Mouse (Mus musculus) myocyte (in vitro differentiated cells): ENCODE data around the gene Slc39a1.

Experiments
- CEBPB ChIP-seq: IDR thresholded peaks from 2 replicates; pipeline ENCODE4 v1.6.1; 2011; ENCODE audit warnings: mild to moderate bottlenecking, moderate library complexity; ENCODE audit not compliant: poor library complexity, insufficient read depth, severe bottlenecking
- E2F4 ChIP-seq: IDR thresholded peaks from one replicate; pipeline ENCODE4 v1.6.1; 2011; ENCODE audit warnings: mild to moderate bottlenecking, control low read depth, moderate library complexity; ENCODE audit not compliant: insufficient read depth
- MAX ChIP-seq: IDR thresholded peaks from one replicate; pipeline ENCODE4 v1.6.1; 2011; ENCODE audit warnings: low read depth, mild to moderate bottlenecking, control low read depth
- MYOD1 ChIP-seq, 3 experiments: IDR thresholded peaks; one replicate each; pipeline ENCODE4 v1.6.1; 2011; ENCODE audit warnings: control low read depth in 2 of 3, low read depth in 2 of 3, mild to moderate bottlenecking in 2 of 3, moderate library complexity in 1 of 3; ENCODE audit not compliant: insufficient read length in 2 of 3, control insufficient read depth in 1 of 3
- MYOG ChIP-seq, 3 experiments: IDR thresholded peaks; one replicate each; pipeline ENCODE4 v1.6.1; 2011; ENCODE audit warnings: control low read depth in 2 of 3, low read depth in 2 of 3, mild to moderate bottlenecking in 2 of 3; ENCODE audit not compliant: insufficient read length in 2 of 3, control insufficient read depth in 1 of 3, insufficient read depth in 1 of 3
- POLR2A ChIP-seq: IDR thresholded peaks from one replicate; pipeline ENCODE4 v1.6.1; 2011; ENCODE audit warnings: low read depth, mild to moderate bottlenecking, control low read depth, moderate library complexity; ENCODE audit not compliant: insufficient read length
- REST ChIP-seq: IDR thresholded peaks from one replicate; pipeline ENCODE4 v1.6.1; 2011; ENCODE audit warnings: mild to moderate bottlenecking, control low read depth, moderate library complexity; ENCODE audit not compliant: insufficient read depth, insufficient read length
- SRF ChIP-seq: IDR thresholded peaks from one replicate; pipeline ENCODE4 v1.6.1; 2011; ENCODE audit warnings: low read depth; ENCODE audit not compliant: control insufficient read depth, insufficient read length
- TCF12 ChIP-seq: IDR thresholded peaks from one replicate; pipeline ENCODE4 v1.6.1; 2011; ENCODE audit warnings: mild to moderate bottlenecking, control low read depth; ENCODE audit not compliant: poor library complexity, insufficient read depth, severe bottlenecking
- TCF3 ChIP-seq: IDR thresholded peaks from one replicate; pipeline ENCODE4 v1.6.1; 2011; ENCODE audit warnings: low read depth, control low read depth; ENCODE audit not compliant: insufficient read length
- USF1 ChIP-seq: IDR thresholded peaks from one replicate; pipeline ENCODE4 v1.6.1; 2011; ENCODE audit warnings: low read depth, mild to moderate bottlenecking, control low read depth, moderate library complexity

- TF ChIP-seq POLR2A (no peak), MYOG (IDR thresholded peaks at IDR 0.05; ENCODE audit: control insufficient read depth in 1 of 3, insufficient read depth in 1 of 3, insufficient read length in 2 of 3, low read depth in 2 of 3) (no peak), E2F4 (no peak), CEBPB (no peak), MAX (no peak), REST (no peak), TCF12 (no peak), USF1 (no peak), MYOD1 (IDR thresholded peaks at IDR 0.05; ENCODE audit: control insufficient read depth in 1 of 3, insufficient read length in 2 of 3, low read depth in 2 of 3) (no peak), TCF3 (no peak), SRF (no peak)
Measured at GRCm38 (mm10) chr3:90276858-90277257, 28.9 kb downstream of the Slc39a1 start.
